Comparison of ENCODE assay signal across 8 mouse cellular contexts in the genomic region with DNA sequence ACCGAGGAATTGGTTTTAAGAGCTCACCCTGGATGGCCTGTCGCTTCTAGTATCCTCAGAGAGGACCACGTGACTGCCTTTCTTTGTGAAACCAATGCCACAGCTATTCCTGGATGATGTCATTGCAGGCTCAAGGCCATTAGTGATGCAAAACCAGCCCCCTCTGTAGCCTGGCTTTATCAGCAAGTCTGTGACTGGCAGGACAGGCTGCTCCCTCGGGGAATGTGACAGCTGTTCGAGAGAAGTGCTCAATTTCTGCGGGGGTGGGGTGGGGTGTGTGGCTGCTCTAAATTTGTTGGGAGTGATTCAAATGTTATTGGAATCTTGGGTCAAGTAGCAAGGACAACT. TPM values are rescaled to one million over a fixed set of nuclear protein-coding genes. Genes with fewer than 3 reads are reported as not detected.
A peak's percentile ranks its signal among the peaks of the same experiment; 100 is the strongest.
DNase-seq lines count a peak whose midpoint lies in the region; ATAC-seq and TF ChIP-seq lines count a peak whose summit lies in the region.

No protein-coding gene starts in this region.

- no peaks in the 10 kb centered on the region for H3K4me1 ChIP-seq in liver, postnatal 0 days (ENCODE audit: insufficient read depth)
- no peaks in the 10 kb centered on the region for H3K4me1 ChIP-seq in liver, embryonic 12.5 days
- H3K4me1 ChIP-seq in heart, embryonic 10.5 days = peaks cover 32% of the 10 kb centered on the region
- H3K4me1 ChIP-seq in neural tube, embryonic 11.5 days (ENCODE audit: control insufficient read depth, insufficient read depth, low read length) = no peaks in the 10 kb centered on the region

- DNase-seq in liver, postnatal 0 days = peak; percentile 31
- peak; percentile 89 for DNase-seq in embryo, embryonic 11 days
- peak; percentile 94 for DNase-seq in heart, embryonic 10.5 days (ENCODE audit: low spot score)
- DNase-seq in layer of hippocampus, adult 9-11 months = peak; percentile 81
- DNase-seq in neural tube, embryonic 11.5 days (ENCODE audit: low spot score) = peak; percentile 72

- no peak overlapping the region for H3K27ac ChIP-seq in liver, postnatal 0 days (ENCODE audit: low read depth)
- H3K27ac ChIP-seq in liver, embryonic 12.5 days = no peak overlapping the region
- peak overlapping the region; percentile 88 for H3K27ac ChIP-seq in heart, embryonic 10.5 days
- H3K27ac ChIP-seq in neural tube, embryonic 11.5 days (ENCODE audit: low read depth, low read length) = peak overlapping the region; percentile 34; the same call in 1 of the 2 replicates

- no peak overlapping the region for H3K9ac ChIP-seq in liver, postnatal 0 days (replicated peaks)
- H3K9ac ChIP-seq in liver, embryonic 12.5 days = no peak overlapping the region
- peak overlapping the region; percentile 14 for H3K9ac ChIP-seq in neural tube, embryonic 11.5 days (ENCODE audit: low read length)

- peak; percentile 41; the same call in 1 of the 2 replicates for ATAC-seq in liver, postnatal 0 days
- ATAC-seq in liver, embryonic 12.5 days = no peak
- ATAC-seq in neural tube, embryonic 11.5 days (ENCODE audit: insufficient read depth, low FRiP score, low TSS enrichment) = peak; percentile 86
- ATAC-seq in inflammation-experienced regulatory T-cells, adult 6 months = no peak
- ATAC-seq in megakaryocyte progenitor cell, adult 5-6 weeks (replicated peaks; ENCODE audit: poor library complexity) = no peak

- no peak for TF ChIP-seq CTCF in liver, postnatal 0 days (IDR thresholded peaks at IDR 0.05; ENCODE audit: low read depth)

- no peaks in the 10 kb centered on the region for H3K27me3 ChIP-seq in liver, postnatal 0 days (ENCODE audit: insufficient read depth, low read length)
- H3K27me3 ChIP-seq in liver, embryonic 12.5 days (replicated peaks) = peaks cover 11% of the 10 kb centered on the region; the same call in 1 of the 2 replicates
- 0 out of 2 replicates have a peak, but pooled peaks cover 3% of the 10 kb centered on the region for H3K27me3 ChIP-seq in heart, embryonic 10.5 days (ENCODE audit: insufficient read depth, poor library complexity, severe bottlenecking)
- H3K27me3 ChIP-seq in neural tube, embryonic 11.5 days (ENCODE audit: control insufficient read depth, insufficient read depth, low read length) = no peaks in the 10 kb centered on the region

- no peak overlapping the region for H3K4me2 ChIP-seq in liver, postnatal 0 days (ENCODE audit: low read depth, low read length)
- no peak overlapping the region for H3K4me2 ChIP-seq in liver, embryonic 12.5 days
- peak overlapping the region; percentile 3; the same call in 1 of the 2 replicates for H3K4me2 ChIP-seq in neural tube, embryonic 11.5 days (ENCODE audit: low read depth)

- no peak overlapping the region for H3K4me3 ChIP-seq in liver, postnatal 0 days (ENCODE audit: low read depth, low read length)
- H3K4me3 ChIP-seq in liver, embryonic 12.5 days = no peak overlapping the region
- H3K4me3 ChIP-seq in heart, embryonic 10.5 days = peak overlapping the region; percentile 40
- no peak overlapping the region for H3K4me3 ChIP-seq in neural tube, embryonic 11.5 days (ENCODE audit: low read depth, low read length)

- no peak for TF ChIP-seq EP300 in liver, postnatal 0 days (IDR thresholded peaks at IDR 0.05; ENCODE audit: low read depth)

- no peaks in the 10 kb centered on the region for H3K36me3 ChIP-seq in liver, postnatal 0 days (replicated peaks; ENCODE audit: insufficient read depth, low read length)
- H3K36me3 ChIP-seq in liver, embryonic 12.5 days = no peaks in the 10 kb centered on the region
- no peaks in the 10 kb centered on the region for H3K36me3 ChIP-seq in heart, embryonic 10.5 days
- no peaks in the 10 kb centered on the region for H3K36me3 ChIP-seq in neural tube, embryonic 11.5 days (ENCODE audit: control insufficient read depth, insufficient read depth, low read length)

- no peaks in the 10 kb centered on the region for H3K9me3 ChIP-seq in liver, postnatal 0 days (ENCODE audit: low read length)
- no peaks in the 10 kb centered on the region for H3K9me3 ChIP-seq in liver, embryonic 12.5 days (replicated peaks)
- no peaks in the 10 kb centered on the region for H3K9me3 ChIP-seq in heart, embryonic 10.5 days
- H3K9me3 ChIP-seq in neural tube, embryonic 11.5 days (ENCODE audit: control insufficient read depth, low read length) = no peaks in the 10 kb centered on the region

- 24% methylated on average over 6 of the region's 6 CpGs for WGBS in liver, postnatal 0 days (ENCODE audit: insufficient replicate concordance)
- WGBS in liver, embryonic 12.5 days (ENCODE audit: insufficient replicate concordance) = 11% methylated on average over 6 of the region's 6 CpGs
- WGBS in heart, embryonic 10.5 days = 3% methylated on average over 6 of the region's 6 CpGs
- 6% methylated on average over 6 of the region's 6 CpGs for WGBS in neural tube, embryonic 11.5 days

RNA-seq across cellular contexts. Expression of a gene that starts 2.8 kb away (rescaled TPM):
- polyA plus RNA-seq in liver, postnatal 0 days (2015; fragmentation: Nextera tagmentation; extraction: Ambion mirVana) = 0.43 and 0.51 TPM in 2 replicates
- polyA plus RNA-seq in liver, embryonic 12.5 days (2016; fragmentation: Nextera tagmentation; extraction: Ambion mirVana) = 0.10 TPM in 1 of 2 replicates, not detected in the other
- 0.10 TPM in 1 of 2 replicates, not detected in the other for polyA plus RNA-seq in heart, embryonic 10.5 days (2016; fragmentation: Nextera tagmentation; extraction: Ambion mirVana)
- 0.16 TPM in 1 of 2 replicates, not detected in the other for polyA plus RNA-seq in neural tube, embryonic 11.5 days (2014; fragmentation: Nextera tagmentation; extraction: Ambion mirVana)
- polyA plus RNA-seq in inflammation-experienced regulatory T-cells, adult 6 months (2017; shearing (Covaris generic)) = under 1 TPM in 1 of 3 experiments, not detected in 2; 0.12 TPM
- total RNA-seq in megakaryocyte progenitor cell, adult 5-6 weeks (2015) = 0.15 and 0.47 TPM in 2 replicates
- total RNA-seq in megakaryocyte progenitor cell, adult 5-6 weeks (2017) = 0.30 and 1.2 TPM in 2 replicates

RNA-seq across cellular contexts. Expression of a gene that starts 54.6 kb away (rescaled TPM):
- polyA plus RNA-seq in liver, postnatal 0 days (2015; fragmentation: Nextera tagmentation; extraction: Ambion mirVana) = not detected in 2 replicates
- 0.60 and 1.2 TPM in 2 replicates for polyA plus RNA-seq in liver, embryonic 12.5 days (2016; fragmentation: Nextera tagmentation; extraction: Ambion mirVana)
- 2.7 and 16.3 TPM in 2 replicates for polyA plus RNA-seq in heart, embryonic 10.5 days (2016; fragmentation: Nextera tagmentation; extraction: Ambion mirVana)
- polyA plus RNA-seq in neural tube, embryonic 11.5 days (2014; fragmentation: Nextera tagmentation; extraction: Ambion mirVana) = 53.7 and 55.2 TPM in 2 replicates
- polyA plus RNA-seq in inflammation-experienced regulatory T-cells, adult 6 months (2017; shearing (Covaris generic)) = 1 to 10 TPM in 2 of 3 experiments, not detected in 1; 4.0 to 5.3 TPM
- total RNA-seq in megakaryocyte progenitor cell, adult 5-6 weeks (2015) = not detected in 2 replicates
- total RNA-seq in megakaryocyte progenitor cell, adult 5-6 weeks (2017) = not detected in 2 replicates

Comparison
In these comparisons a context has a peak if more than half of its experiments do, and no peak if none do; other contexts are left out.
1. ATAC-seq: peak in liver, postnatal 0 days (single experiment) and neural tube, embryonic 11.5 days (single experiment); none in liver, embryonic 12.5 days (single experiment), inflammation-experienced regulatory T-cells, adult 6 months (single experiment) and megakaryocyte progenitor cell, adult 5-6 weeks (single experiment).
2. DNase-seq: peak in every context shown above with its lines; median percentile 94 in heart, embryonic 10.5 days; 89 in embryo, embryonic 11 days; 81 in layer of hippocampus, adult 9-11 months; 72 in neural tube, embryonic 11.5 days; 31 in liver, postnatal 0 days.
3. H3K27ac ChIP-seq: peak in heart, embryonic 10.5 days (single experiment) and neural tube, embryonic 11.5 days (single experiment); none in liver, postnatal 0 days (single experiment) and liver, embryonic 12.5 days (single experiment).